Mouse (Mus musculus): ENCODE results near the gene Wwc2. TPM values are rescaled to one million over a fixed set of nuclear protein-coding genes. Genes with fewer than 3 reads are reported as not detected.
A peak's percentile ranks its signal among the peaks of the same experiment; 100 is the strongest.

Gene Wwc2
- total RNA-seq, 2 experiments from 2014 or later: 5.6 to 6.4 TPM

- intact Hi-C loops (cut with DNase I): no loop called here
- DNase-seq: peak; percentile 93 to 97
Measured at GRCm38 (mm10) chr8:47990386-47990772, 345 bp downstream of the Wwc2 start.

GRCm38 (mm10) chr8:47989655-47990385 is 904 bp downstream of the Wwc2 start:
- peak; percentile 28 to 33 for DNase-seq
- intact Hi-C loops (cut with DNase I): no loop called here

GRCm38 (mm10) chr8:47989211-47989610 is 1.5 kb downstream of the Wwc2 start:
- DNase-seq: no peak
- intact Hi-C loops (cut with DNase I): no loop called here

- no peak for DNase-seq
- intact Hi-C loops (cut with DNase I): no loop called here
Measured at GRCm38 (mm10) chr8:47988111-47988510, 2.6 kb downstream of the Wwc2 start.

- no peak for DNase-seq
- intact Hi-C loops (cut with DNase I): no loop called here
Measured at GRCm38 (mm10) chr8:47985644-47986043, 5.1 kb downstream of the Wwc2 start.

- no peak for DNase-seq
- intact Hi-C loops (cut with DNase I): no loop called here
Measured at GRCm38 (mm10) chr8:47985243-47985642, 5.5 kb downstream of the Wwc2 start.

GRCm38 (mm10) chr8:47981075-47981474 is 9.6 kb downstream of the Wwc2 start:
- intact Hi-C loops (cut with DNase I): no loop called here
- DNase-seq: no peak

- intact Hi-C loops (cut with DNase I): no loop called here
Measured at GRCm38 (mm10) chr8:47979876-47980275, 10.8 kb downstream of the Wwc2 start.

GRCm38 (mm10) chr8:47978755-47979154 is 12.0 kb downstream of the Wwc2 start:
- intact Hi-C loops (cut with DNase I): no loop called here
- no peak for DNase-seq

More at GRCm38 (mm10) chr8:47979876-47980275, 10.8 kb downstream of the Wwc2 start:
- DNase-seq: no peak

- DNase-seq: no peak
- intact Hi-C loops (cut with DNase I): no loop called here
Measured at GRCm38 (mm10) chr8:47974963-47975314, 15.8 kb downstream of the Wwc2 start.

GRCm38 (mm10) chr8:47974138-47974962 is 16.4 kb downstream of the Wwc2 start:
- intact Hi-C loops (cut with DNase I): no loop called here
- peak; percentile 49 to 54 for DNase-seq

- intact Hi-C loops (cut with DNase I): no loop called here
Measured at GRCm38 (mm10) chr8:47971121-47971520, 19.6 kb downstream of the Wwc2 start.

GRCm38 (mm10) chr8:47970576-47970975 is 20.1 kb downstream of the Wwc2 start:
- intact Hi-C loops (cut with DNase I): no loop called here
- no peak for DNase-seq

More at GRCm38 (mm10) chr8:47971121-47971520, 19.6 kb downstream of the Wwc2 start:
- DNase-seq: no peak

- no peak for DNase-seq
- intact Hi-C loops (cut with DNase I): no loop called here
Measured at GRCm38 (mm10) chr8:47967045-47967920, 23.4 kb downstream of the Wwc2 start.

- intact Hi-C loops (cut with DNase I): no loop called here
- DNase-seq: no peak
Measured at GRCm38 (mm10) chr8:47962484-47962883, 28.2 kb downstream of the Wwc2 start.

- DNase-seq: no peak
- intact Hi-C loops (cut with DNase I): no loop called here
Measured at GRCm38 (mm10) chr8:47962005-47962404, 28.7 kb downstream of the Wwc2 start.

- no peak for DNase-seq
- intact Hi-C loops (cut with DNase I): loop anchor here (5.0 kb wide), 1 partner anchor 85 kb away; no protein-coding TSS in a partner anchor
Measured at GRCm38 (mm10) chr8:47957560-47957959, 33.2 kb downstream of the Wwc2 start.

- DNase-seq: no peak
- intact Hi-C loops (cut with DNase I): no loop called here
Measured at GRCm38 (mm10) chr8:47951380-47951932, 39.3 kb downstream of the Wwc2 start.

GRCm38 (mm10) chr8:47948836-47949235 is 41.9 kb downstream of the Wwc2 start:
- intact Hi-C loops (cut with DNase I): no loop called here

More at GRCm38 (mm10) chr8:47948836-47949235, 41.9 kb downstream of the Wwc2 start:
- DNase-seq: no peak

Measured in gastrocnemius, postnatal 36 days (tissue).